Mouse (Mus musculus) frontal cortex, adult (tissue): ENCODE data around the gene Stxbp5.
A peak's percentile ranks its signal among the peaks of the same experiment; 100 is the strongest.

ENCODE experiments used
- ATAC-seq: cut with Nextera tagmentation; 2 replicates; pipeline ENCODE4 v1.9.2; 2017; ENCODE audit warnings: mild to moderate bottlenecking, moderate library complexity, mixed read lengths; ENCODE audit not compliant: low TSS enrichment

Stxbp5 gene

GRCm38 (mm10) chr10:9857850-9858249 is 43.0 kb downstream of the Stxbp5 start:
- no peak for ATAC-seq

DNA sequence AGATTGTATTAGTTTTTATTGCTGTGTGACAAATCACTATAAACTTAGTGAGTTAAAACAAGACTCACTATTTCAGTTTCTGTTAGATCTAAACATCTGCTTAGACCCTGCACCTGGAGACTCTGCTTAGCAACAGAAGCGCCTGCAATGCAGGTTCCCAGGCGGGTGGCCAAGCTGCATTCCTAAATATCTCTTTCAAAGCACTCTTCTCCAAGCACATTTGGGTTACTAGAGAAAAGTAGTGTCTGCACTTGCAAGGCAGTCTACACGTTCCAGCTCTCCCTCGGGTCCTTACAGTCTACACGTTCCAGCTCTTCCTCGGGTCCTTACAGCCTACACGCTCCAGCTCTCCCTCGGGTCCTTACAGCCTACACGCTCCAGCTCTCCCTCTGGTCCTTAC is 44.1 kb downstream of the Stxbp5 start:
- ATAC-seq, result peak; percentile 66

DNA sequence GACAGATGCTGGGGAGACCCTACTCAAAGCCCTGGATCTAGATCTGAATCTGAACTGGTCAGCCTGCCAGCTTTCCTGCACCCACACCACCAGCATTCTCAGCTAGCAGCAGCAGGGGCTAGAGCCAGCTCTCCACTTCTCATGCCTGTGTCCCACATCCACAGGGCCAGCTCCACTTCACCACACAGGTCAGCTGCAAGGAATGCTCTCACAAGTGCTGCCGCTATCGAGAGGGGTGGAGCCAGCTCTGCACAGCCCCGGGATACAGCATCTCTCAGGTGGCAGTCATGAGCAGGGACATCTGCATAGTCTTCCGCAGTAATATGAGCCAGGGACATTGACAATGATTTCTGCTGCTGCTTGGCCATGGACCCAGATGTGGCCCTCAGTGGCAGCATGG is 54.5 kb downstream of the Stxbp5 start:
- ATAC-seq, result peak; percentile 31; the same call in 1 of the 2 replicates

DNA sequence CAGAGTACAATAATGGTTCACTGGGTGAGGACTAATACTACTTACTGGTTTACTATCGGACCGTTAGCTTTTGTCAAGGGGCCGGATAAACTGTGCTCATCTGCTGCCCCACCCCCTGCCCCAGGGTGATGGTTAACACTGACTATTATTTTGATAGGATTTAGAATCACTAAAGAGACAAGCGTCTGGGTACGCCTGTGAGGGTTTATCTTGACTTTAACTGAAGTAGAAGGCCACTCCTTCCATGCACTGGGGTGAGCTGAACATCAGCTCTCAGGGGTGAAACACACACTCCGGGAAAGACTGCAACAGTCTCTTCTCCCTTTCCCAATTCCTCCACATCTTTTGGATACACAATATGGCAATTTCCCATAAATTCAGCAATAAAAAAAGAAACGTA is 61.5 kb downstream of the Stxbp5 start:
- no peak for ATAC-seq

DNA sequence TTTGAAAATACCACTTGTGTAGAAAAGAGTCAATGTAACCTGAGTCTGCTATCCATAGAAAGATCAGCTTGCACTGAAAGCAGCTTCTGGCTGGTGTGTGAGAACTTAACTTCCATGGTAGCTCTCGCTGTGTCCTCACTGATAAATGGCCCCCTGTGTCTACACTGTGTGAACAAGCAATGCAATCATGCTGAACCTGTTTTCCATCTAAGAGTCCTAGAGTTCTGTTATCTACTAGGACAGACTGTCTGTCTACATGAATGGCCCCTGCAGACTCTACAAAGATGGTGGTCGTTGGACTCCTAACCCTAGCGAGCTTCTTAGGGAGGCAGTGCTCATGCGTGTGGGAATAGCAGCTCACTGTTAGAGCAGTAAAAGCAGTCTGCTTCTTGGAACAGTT is 65.9 kb downstream of the Stxbp5 start:
- no peak for ATAC-seq

DNA sequence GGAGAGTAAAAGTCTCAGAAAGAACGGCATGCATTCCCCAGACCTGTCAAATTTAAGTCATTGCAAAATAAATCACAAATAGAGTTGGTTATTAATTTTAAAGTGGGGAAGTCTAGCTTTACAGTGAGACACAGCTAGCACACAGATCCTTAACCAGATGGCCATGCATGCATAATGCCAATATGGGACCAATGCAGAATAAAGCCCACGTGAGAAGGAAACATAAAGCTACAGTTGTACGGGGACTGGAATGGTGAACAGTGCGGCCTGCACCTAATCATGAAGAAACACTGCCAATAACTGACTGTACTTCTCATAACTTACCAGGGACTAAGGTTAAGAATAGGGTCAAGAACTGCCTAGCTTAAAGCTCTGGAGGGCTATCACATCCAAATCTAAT is 67.9 kb downstream of the Stxbp5 start:
- no peak for ATAC-seq

DNA sequence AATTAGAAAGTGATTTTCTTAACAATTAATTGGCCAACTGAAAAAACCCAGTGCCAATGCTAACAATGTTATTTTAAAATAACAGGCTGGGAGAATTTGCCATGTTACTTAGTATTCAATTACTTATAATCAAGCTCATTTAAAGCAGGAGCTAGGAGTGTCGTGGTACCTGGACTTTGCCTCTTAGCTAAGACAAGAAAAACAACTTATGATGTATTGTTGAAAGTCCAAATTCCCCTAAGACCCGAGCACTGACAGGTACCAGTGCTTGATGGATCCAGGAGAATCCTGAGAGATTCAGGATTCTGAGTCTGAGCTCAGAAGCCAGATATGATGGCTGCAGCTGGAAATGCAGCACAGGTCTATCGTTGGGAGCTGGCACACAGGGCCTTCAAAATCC is 71.1 kb downstream of the Stxbp5 start:
- no peak for ATAC-seq

GRCm38 (mm10) chr10:9821299-9821698 is 79.6 kb downstream of the Stxbp5 start:
- peak; percentile 78 for ATAC-seq

- no peak for ATAC-seq
Measured at GRCm38 (mm10) chr10:9818574-9818973, 82.3 kb downstream of the Stxbp5 start.

- peak; percentile 92 for ATAC-seq
Measured at GRCm38 (mm10) chr10:9813926-9814325, 87.0 kb downstream of the Stxbp5 start.

DNA sequence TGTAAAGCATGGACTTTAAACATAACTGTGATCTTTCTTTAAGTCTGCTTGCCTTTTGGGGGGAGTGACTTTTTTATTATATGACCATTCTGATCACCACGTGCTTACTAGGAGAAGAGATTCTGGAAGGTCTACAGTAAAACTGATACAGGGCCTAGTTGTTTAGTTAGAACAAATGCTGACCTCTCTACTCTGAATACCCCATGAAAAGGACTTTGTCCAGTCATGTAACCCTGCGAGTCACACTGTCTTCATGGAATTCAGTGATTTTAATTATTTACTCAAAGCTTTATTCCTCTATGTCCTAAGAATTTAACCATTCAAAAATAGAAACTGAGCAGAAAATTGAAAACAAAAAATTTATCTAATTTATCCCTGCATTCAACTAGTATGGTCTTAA is 93.3 kb downstream of the Stxbp5 start:
- ATAC-seq, result no peak

- ATAC-seq, result no peak
Measured at GRCm38 (mm10) chr10:9805341-9805740, 95.5 kb downstream of the Stxbp5 start.

- ATAC-seq, result no peak
Measured at GRCm38 (mm10) chr10:9803126-9803525, 97.8 kb downstream of the Stxbp5 start.

GRCm38 (mm10) chr10:9801571-9801970 is 99.3 kb downstream of the Stxbp5 start:
- ATAC-seq, result no peak

- ATAC-seq, result no peak
Measured at GRCm38 (mm10) chr10:9799085-9799484, 101.8 kb downstream of the Stxbp5 start.

GRCm38 (mm10) chr10:9796429-9796828 is 104.5 kb downstream of the Stxbp5 start:
- ATAC-seq, result no peak

- no peak for ATAC-seq
Measured at GRCm38 (mm10) chr10:9794429-9794828, 106.5 kb downstream of the Stxbp5 start.

DNA sequence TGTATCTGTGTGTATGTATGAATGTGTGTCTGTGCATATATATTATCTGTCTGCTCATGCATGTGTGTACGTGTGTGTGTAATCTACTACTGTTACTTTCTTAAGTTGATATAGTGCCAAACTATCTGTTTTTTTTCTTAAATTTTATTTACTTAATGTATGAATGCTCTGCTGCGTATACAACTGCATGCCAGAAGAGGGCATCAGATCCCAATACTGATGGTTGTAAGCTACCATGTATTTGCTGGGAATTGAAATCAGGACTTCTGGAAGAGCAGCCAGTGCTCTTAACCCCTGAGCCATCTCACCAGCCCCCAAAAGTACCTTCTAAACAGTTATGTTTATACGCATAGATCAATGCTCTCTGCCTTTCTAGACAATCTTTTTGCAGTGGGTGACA is 109.9 kb downstream of the Stxbp5 start:
- no peak for ATAC-seq

DNA sequence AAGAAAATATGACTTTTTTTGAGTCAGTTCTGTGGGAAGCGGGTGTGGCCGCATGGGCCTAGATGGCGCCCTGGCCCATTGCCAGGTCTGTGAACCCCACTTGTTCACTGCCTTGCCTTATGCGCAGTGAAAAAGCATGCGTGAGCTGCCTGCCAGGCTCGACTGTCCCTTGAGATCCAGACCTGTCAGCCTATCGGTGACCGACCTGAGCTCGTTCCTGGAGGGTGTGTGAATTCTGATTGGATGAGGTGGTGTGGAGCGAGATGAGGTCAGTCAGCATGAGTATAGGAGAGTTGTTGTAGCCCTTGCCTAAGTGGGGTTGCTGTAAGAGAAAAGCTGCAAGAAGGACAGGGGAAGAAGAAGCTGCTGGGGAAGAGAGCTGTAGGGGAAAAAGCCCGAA is 114.4 kb downstream of the Stxbp5 start:
- no peak for ATAC-seq

- peak; percentile 69 for ATAC-seq
Measured at GRCm38 (mm10) chr10:9785651-9786050, 115.2 kb downstream of the Stxbp5 start.

GRCm38 (mm10) chr10:9779864-9780263 is 121.0 kb downstream of the Stxbp5 start:
- ATAC-seq, result no peak

GRCm38 (mm10) chr10:9770261-9770660 is 130.6 kb downstream of the Stxbp5 start:
- no peak for ATAC-seq

- no peak for ATAC-seq
Measured at GRCm38 (mm10) chr10:9763831-9764230, 137.0 kb downstream of the Stxbp5 start.

GRCm38 (mm10) chr10:9760264-9760663 is 140.6 kb downstream of the Stxbp5 start:
- ATAC-seq, result no peak

GRCm38 (mm10) chr10:9756546-9756945 is 144.3 kb downstream of the Stxbp5 start:
- no peak for ATAC-seq
